Mouse (Mus musculus): Measurements from ENCODE around the gene Mall.

GRCm38 (mm10) chr2:127723193-127723592 lies 6.5 kb downstream of the Mall start:
- TF ChIP-seq HCFC1 (IDR thresholded peaks at IDR 0.05; ENCODE audit: low read depth, low read length) (no peak), ZC3H11A (IDR thresholded peaks at IDR 0.05; ENCODE audit: low read depth, low read length) (no peak), ETS1 (IDR thresholded peaks at IDR 0.05; ENCODE audit: low read depth, low read length) (no peak), TCF12 (IDR thresholded peaks at IDR 0.05; ENCODE audit: low read depth, low read length) (no peak), CTCF (IDR thresholded peaks at IDR 0.05 in 2 of 3, conservative IDR thresholded peaks at IDR 0.05 in 1 of 3; ENCODE audit: control insufficient read depth in 1 of 3, insufficient read depth in 1 of 3, low read depth in 2 of 3, low read length in 3 of 3, poor library complexity in 1 of 3, severe bottlenecking in 1 of 3) (no peak), GABPA (IDR thresholded peaks at IDR 0.05; ENCODE audit: low read depth, low read length) (no peak), ZMIZ1 (IDR thresholded peaks at IDR 0.05; ENCODE audit: low read depth, low read length) (no peak), JUND (IDR thresholded peaks at IDR 0.05; ENCODE audit: low read depth, low read length) (no peak), ELF1 (IDR thresholded peaks at IDR 0.05; ENCODE audit: low read depth, low read length) (no peak), BHLHE40 (IDR thresholded peaks at IDR 0.05; ENCODE audit: borderline replicate concordance, low read depth, low read length) (no peak), ZNF384 (IDR thresholded peaks at IDR 0.05; ENCODE audit: low read depth, low read length) (no peak), EP300 (IDR thresholded peaks at IDR 0.05; ENCODE audit: low read depth in 1 of 2, low read length in 2 of 2) (no peak), SIN3A (IDR thresholded peaks at IDR 0.05; ENCODE audit: low read length) (no peak), MAFK (IDR thresholded peaks at IDR 0.05; ENCODE audit: borderline replicate concordance, low read depth, low read length) (no peak)

All from MEL (cell line).